Mouse (Mus musculus): ENCODE measurements at regions not wholly inside any gene's neighbourhood (a gene's known extent, or its start where the extent isn't known, plus 50 kb on each side); places are given as distances from the start of the nearest gene placed in this dataset.

- DNase-seq (ENCODE audit: low read depth, low spot score) = no peak
Measured at GRCm38 (mm10) chr3:9200156-9200555, 409.7 kb downstream of the Zfp704 start.

- no peak for DNase-seq (ENCODE audit: low read depth, low spot score)
Measured at GRCm38 (mm10) chr3:9198652-9199332, 411.1 kb downstream of the Zfp704 start.

GRCm38 (mm10) chr3:9195781-9196180 is 414.1 kb downstream of the Zfp704 start:
- no peak for DNase-seq (ENCODE audit: low read depth, low spot score)

- DNase-seq (ENCODE audit: low read depth, low spot score) = no peak
Measured at GRCm38 (mm10) chr3:9189366-9190287, 420.3 kb downstream of the Zfp704 start.

- no peak for DNase-seq (ENCODE audit: low read depth, low spot score)
Measured at GRCm38 (mm10) chr3:9186364-9187120, 423.3 kb downstream of the Zfp704 start.

GRCm38 (mm10) chr3:9181576-9181975 is 428.3 kb downstream of the Zfp704 start:
- DNase-seq (ENCODE audit: low read depth, low spot score) = no peak

GRCm38 (mm10) chr3:9179641-9180040 is 430.2 kb downstream of the Zfp704 start:
- no peak for DNase-seq (ENCODE audit: low read depth, low spot score)

- no peak for DNase-seq (ENCODE audit: low read depth, low spot score)
Measured at GRCm38 (mm10) chr3:9174517-9174832, 435.4 kb downstream of the Zfp704 start.

- DNase-seq (ENCODE audit: low read depth, low spot score) = no peak
Measured at GRCm38 (mm10) chr3:9173643-9174516, 436.0 kb downstream of the Zfp704 start.

- DNase-seq (ENCODE audit: low read depth, low spot score) = no peak
Measured at GRCm38 (mm10) chr3:9171970-9172369, 437.9 kb downstream of the Zfp704 start.

GRCm38 (mm10) chr3:9168955-9169354 is 440.9 kb downstream of the Zfp704 start:
- DNase-seq (ENCODE audit: low read depth, low spot score) = no peak

GRCm38 (mm10) chr3:9159073-9159472 is 450.8 kb downstream of the Zfp704 start:
- DNase-seq (ENCODE audit: low read depth, low spot score) = peak; percentile 31

GRCm38 (mm10) chr3:9154172-9154571 is 455.7 kb downstream of the Zfp704 start:
- no peak for DNase-seq (ENCODE audit: low read depth, low spot score)

- DNase-seq (ENCODE audit: low read depth, low spot score) = no peak
Measured at GRCm38 (mm10) chr3:9153690-9154089, 456.2 kb downstream of the Zfp704 start.

GRCm38 (mm10) chr3:9152256-9152655 is 457.6 kb downstream of the Zfp704 start:
- DNase-seq (ENCODE audit: low read depth, low spot score) = no peak

- DNase-seq (ENCODE audit: low read depth, low spot score) = no peak
Measured at GRCm38 (mm10) chr3:9151590-9151989, 458.3 kb downstream of the Zfp704 start.

- DNase-seq (ENCODE audit: low read depth, low spot score) = no peak
Measured at GRCm38 (mm10) chr3:9148605-9149004, 461.3 kb downstream of the Zfp704 start.

GRCm38 (mm10) chr3:9146481-9146880 is 463.4 kb downstream of the Zfp704 start:
- DNase-seq (ENCODE audit: low read depth, low spot score) = no peak

- DNase-seq (ENCODE audit: low read depth, low spot score) = no peak
Measured at GRCm38 (mm10) chr3:9145612-9146011, 464.3 kb downstream of the Zfp704 start.

- no peak for DNase-seq (ENCODE audit: low read depth, low spot score)
Measured at GRCm38 (mm10) chr3:9141836-9142235, 468.0 kb downstream of the Zfp704 start.

Measured in mesoderm, embryonic 11.5 days (tissue).